37 mouse cellular contexts compared by ENCODE assay signal in genomic region chr10:18189498-18189897, GRCm38 (mm10). TPM values are rescaled to one million over a fixed set of nuclear protein-coding genes. Genes with fewer than 3 reads are reported as not detected.
"Had no signal": no experiment of that assay in that cellular context is flagged by ENCODE, and none has a peak within 500 bp of the region (broad histone marks: within the 10 kb centered on the region; RNA-seq: fewer than 3 reads in every experiment).

No protein-coding gene starts in this region.

- H3K27ac ChIP-seq: heart, embryonic 10.5 days; heart, embryonic 13.5 days; heart, embryonic 15.5 days; hindbrain, embryonic 10.5 days; hindbrain, embryonic 12.5 days; hindbrain, embryonic 13.5 days; hindbrain, embryonic 14.5 days; hindbrain, embryonic 15.5 days; hindbrain, postnatal 0 days; intestine, embryonic 15.5 days; kidney, embryonic 15.5 days; kidney, postnatal 0 days; layer of hippocampus, adult 2 months had no signal

- H3K9ac ChIP-seq: heart, embryonic 12.5 days; heart, embryonic 13.5 days; heart, embryonic 15.5 days; hindbrain, embryonic 12.5 days; hindbrain, embryonic 13.5 days; hindbrain, embryonic 14.5 days; hindbrain, embryonic 15.5 days; intestine, embryonic 15.5 days; kidney, embryonic 15.5 days had no signal

- ATAC-seq: hindbrain, embryonic 16.5 days; hindbrain, postnatal 0 days; inflammation-experienced regulatory T-cells, adult 6 months; intestine, embryonic 15.5 days; intestine, embryonic 16.5 days; intestine, postnatal 0 days had no signal

- H3K4me2 ChIP-seq: heart, embryonic 11.5 days; heart, embryonic 12.5 days; heart, embryonic 13.5 days; heart, embryonic 15.5 days; hindbrain, embryonic 12.5 days; hindbrain, embryonic 13.5 days; hindbrain, embryonic 14.5 days; hindbrain, embryonic 15.5 days; intestine, embryonic 15.5 days; kidney, embryonic 15.5 days had no signal

- H3K4me3 ChIP-seq: heart, embryonic 10.5 days; heart, embryonic 12.5 days; heart, embryonic 13.5 days; heart, embryonic 15.5 days; hindbrain, embryonic 10.5 days; hindbrain, embryonic 12.5 days; hindbrain, embryonic 13.5 days; hindbrain, embryonic 15.5 days; intestine, embryonic 15.5 days; kidney, embryonic 15.5 days; layer of hippocampus, adult 2 months had no signal

- H3K9me3 ChIP-seq: heart, embryonic 10.5 days; heart, embryonic 12.5 days; heart, embryonic 13.5 days; heart, embryonic 15.5 days; hindbrain, embryonic 10.5 days; hindbrain, embryonic 12.5 days; hindbrain, embryonic 13.5 days; hindbrain, embryonic 15.5 days; intestine, embryonic 15.5 days; kidney, embryonic 15.5 days had no signal

- DNase-seq: heart, postnatal 10 days; heart, postnatal 14 days; heart, postnatal 36 days; heart, postnatal 4 days; kidney, adult 11 months; kidney, adult 18-20 months; kidney, adult 2 months; kidney, adult 8-10 months; kidney, adult 9 months; kidney, postnatal 10 days; kidney, postnatal 14 days; kidney, postnatal 36 days; kidney, postnatal 4 days; layer of hippocampus, adult 9-11 months; layer of hippocampus, postnatal 36 days had no signal

- H3K36me3 ChIP-seq: heart, embryonic 10.5 days; heart, embryonic 12.5 days; heart, embryonic 13.5 days; heart, embryonic 15.5 days; hindbrain, embryonic 10.5 days; hindbrain, embryonic 12.5 days; hindbrain, embryonic 13.5 days; hindbrain, embryonic 15.5 days; intestine, embryonic 15.5 days; kidney, embryonic 15.5 days had no signal

- H3K27me3 ChIP-seq: heart, embryonic 12.5 days; heart, embryonic 15.5 days; hindbrain, embryonic 12.5 days; hindbrain, embryonic 13.5 days; hindbrain, embryonic 15.5 days; intestine, embryonic 15.5 days; kidney, embryonic 15.5 days had no signal

- H3K4me1 ChIP-seq: hindbrain, embryonic 12.5 days; hindbrain, embryonic 13.5 days; hindbrain, embryonic 15.5 days; intestine, embryonic 15.5 days had no signal

RNA-seq across cellular contexts. Expression of gene Ect2l, which starts 21.2 kb away (rescaled TPM):
- total RNA-seq: heart, postnatal 10 days; heart, postnatal 25 days; heart, postnatal 36 days; heart, postnatal 4 days; hematopoietic stem cell, adult 5-6 weeks; hindbrain, postnatal 0 days had no signal
- polyA plus RNA-seq: heart, embryonic 13.5 days; kidney, adult 2 months; large intestine, adult 2 months had no signal
